Mouse (Mus musculus): Measurements from ENCODE around the gene Dsn1. TPM values are rescaled to one million over a fixed set of nuclear protein-coding genes. Genes with fewer than 3 reads are reported as not detected.

The Dsn1 gene
- total RNA-seq, 2 experiments from 2014 or later: 5.3 to 6.0 TPM

- no peak for DNase-seq
Measured at GRCm38 (mm10) chr2:157027106-157028008, 20.4 kb upstream of the Dsn1 start.

GRCm38 (mm10) chr2:157021156-157021555, 14.2 kb upstream of the Dsn1 start:
- DNase-seq: no peak

- DNase-seq: no peak
Measured at GRCm38 (mm10) chr2:157019228-157019627, 12.3 kb upstream of the Dsn1 start.

- DNase-seq: no peak
Measured at GRCm38 (mm10) chr2:157016529-157017270, 9.7 kb upstream of the Dsn1 start.

GRCm38 (mm10) chr2:157012341-157012740, 5.4 kb upstream of the Dsn1 start:
- no peak for DNase-seq

- no peak for DNase-seq
Measured at GRCm38 (mm10) chr2:157010634-157011310, 3.8 kb upstream of the Dsn1 start.

GRCm38 (mm10) chr2:157010121-157010520, 3.2 kb upstream of the Dsn1 start:
- no peak for DNase-seq

GRCm38 (mm10) chr2:157008509-157008908, 1.6 kb upstream of the Dsn1 start:
- no peak for DNase-seq

GRCm38 (mm10) chr2:157007234-157007596, 261 bp upstream of the Dsn1 start:
- DNase-seq: no peak

GRCm38 (mm10) chr2:157002321-157002720, 4.6 kb downstream of the Dsn1 start:
- no peak for DNase-seq

- no peak for DNase-seq
Measured at GRCm38 (mm10) chr2:156998263-156998662, 8.7 kb downstream of the Dsn1 start.

GRCm38 (mm10) chr2:156996576-156996975, 10.4 kb downstream of the Dsn1 start:
- no peak for DNase-seq

GRCm38 (mm10) chr2:156991470-156992319, 15.3 kb downstream of the Dsn1 start, which contains the start of gene Ndrg3:
Ndrg3 (minus strand) TSS chr2:156992056.
- DNase-seq: peak; percentile 97

- DNase-seq: no peak
Measured at GRCm38 (mm10) chr2:156990727-156991431, 16.1 kb downstream of the Dsn1 start.

- no peak for DNase-seq
Measured at GRCm38 (mm10) chr2:156987316-156987715, 19.6 kb downstream of the Dsn1 start.

- DNase-seq: no peak
Measured at GRCm38 (mm10) chr2:156982864-156983263, 24.1 kb downstream of the Dsn1 start.

- DNase-seq: no peak
Measured at GRCm38 (mm10) chr2:156981291-156981690, 25.7 kb downstream of the Dsn1 start.

GRCm38 (mm10) chr2:156980059-156980458, 26.9 kb downstream of the Dsn1 start:
- no peak for DNase-seq

- DNase-seq: no peak
Measured at GRCm38 (mm10) chr2:156976711-156977110, 30.2 kb downstream of the Dsn1 start.

GRCm38 (mm10) chr2:156974967-156975366, 32.0 kb downstream of the Dsn1 start:
- DNase-seq: no peak

Data from gastrocnemius, postnatal 10 days (tissue).